Mouse (Mus musculus): ENCODE measurements around the gene Scube2. TPM values are rescaled to one million over a fixed set of nuclear protein-coding genes. Genes with fewer than 3 reads are reported as not detected.

Scube2 gene
- polyA plus RNA-seq, 1 experiment = not detected

DNA sequence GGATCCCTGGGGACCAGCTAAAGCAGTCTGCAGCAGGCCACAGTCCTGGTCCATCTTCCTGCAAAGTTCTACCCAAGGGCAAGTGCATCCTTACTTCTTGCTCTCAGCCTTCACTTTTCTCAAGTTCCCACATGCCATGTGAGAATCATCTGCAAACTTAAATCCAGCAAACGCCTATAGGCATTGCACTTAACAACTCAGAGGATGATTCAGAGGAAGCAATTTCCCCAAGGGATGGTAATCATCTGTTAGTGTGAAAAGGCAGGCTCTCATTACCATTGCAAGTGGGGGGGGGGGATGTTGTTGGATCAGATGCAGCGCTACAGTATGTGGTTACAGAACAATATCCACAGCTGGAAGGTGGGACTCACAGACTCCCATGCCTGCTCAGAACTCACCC, 70.9 kb downstream of the Scube2 start:
- Histone ChIP-seq H3K27me3 (ENCODE audit: control insufficient read depth) (peaks cover 5% of the 10 kb centered on the region), H3K36me3 (ENCODE audit: control insufficient read depth) (no peaks in the 10 kb centered on the region), H3K4me1 (ENCODE audit: control insufficient read depth) (peaks cover 5% of the 10 kb centered on the region), H3K9me3 (ENCODE audit: control insufficient read depth, low read length) (no peaks in the 10 kb centered on the region), H3K4me3 (replicated peaks) (no peak overlapping the region)
- TF ChIP-seq TAL1 (IDR thresholded peaks at IDR 0.05; ENCODE audit: low read length) (no peak), GATA1 (IDR thresholded peaks at IDR 0.05; ENCODE audit: low read length) (no peak)

- H3K36me3 ChIP-seq (ENCODE audit: control insufficient read depth) = no peaks in the 10 kb centered on the region
- peaks cover 5% of the 10 kb centered on the region for H3K4me1 ChIP-seq (ENCODE audit: control insufficient read depth)
- no peaks in the 10 kb centered on the region for H3K9me3 ChIP-seq (ENCODE audit: control insufficient read depth, low read length)
- TF ChIP-seq TAL1 (IDR thresholded peaks at IDR 0.05; ENCODE audit: low read length) (no peak), GATA1 (IDR thresholded peaks at IDR 0.05; ENCODE audit: low read length) (no peak)
- H3K4me3 ChIP-seq (replicated peaks) = no peak overlapping the region
- H3K27me3 ChIP-seq (ENCODE audit: control insufficient read depth) = peaks cover 9% of the 10 kb centered on the region
Observed at GRCm38 (mm10) chr7:109792759-109793158, 72.7 kb downstream of the Scube2 start.

GRCm38 (mm10) chr7:109790818-109791217, 74.7 kb downstream of the Scube2 start:
- TF ChIP-seq GATA1 (IDR thresholded peaks at IDR 0.05; ENCODE audit: low read length) (no peak), TAL1 (IDR thresholded peaks at IDR 0.05; ENCODE audit: low read length) (no peak)
- Histone ChIP-seq H3K4me3 (replicated peaks) (no peak overlapping the region), H3K36me3 (ENCODE audit: control insufficient read depth) (no peaks in the 10 kb centered on the region), H3K27me3 (ENCODE audit: control insufficient read depth) (peaks cover 11% of the 10 kb centered on the region), H3K9me3 (ENCODE audit: control insufficient read depth, low read length) (no peaks in the 10 kb centered on the region), H3K4me1 (ENCODE audit: control insufficient read depth) (peaks cover 5% of the 10 kb centered on the region)

DNA sequence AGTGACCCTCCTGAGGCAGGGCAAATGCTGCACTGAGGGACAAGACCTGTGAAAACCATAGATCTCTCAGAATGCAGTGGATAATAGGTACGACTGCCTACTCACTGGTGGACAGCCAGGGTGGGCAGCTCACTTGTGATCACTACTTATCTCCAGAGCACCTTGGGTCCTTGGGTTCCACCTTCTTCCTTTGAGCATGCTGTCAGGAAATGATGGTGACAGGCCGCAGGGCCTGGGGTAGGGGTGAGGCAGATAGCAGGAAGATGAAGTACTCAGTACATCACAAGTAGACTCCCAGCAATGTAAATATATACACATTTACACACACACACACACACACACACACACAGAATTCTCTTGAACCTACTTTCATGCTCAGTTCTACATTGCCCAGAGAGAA, 77.6 kb downstream of the Scube2 start:
- Histone ChIP-seq H3K9me3 (ENCODE audit: control insufficient read depth, low read length) (no peaks in the 10 kb centered on the region; the same call in 1 of the 2 replicates), H3K4me3 (replicated peaks) (no peak overlapping the region), H3K27me3 (ENCODE audit: control insufficient read depth) (peaks cover 28% of the 10 kb centered on the region), H3K36me3 (ENCODE audit: control insufficient read depth) (no peaks in the 10 kb centered on the region), H3K4me1 (ENCODE audit: control insufficient read depth) (peaks cover 3% of the 10 kb centered on the region)
- no peak for TF ChIP-seq GATA1 (IDR thresholded peaks at IDR 0.05; ENCODE audit: low read length)
- TF ChIP-seq TAL1 (IDR thresholded peaks at IDR 0.05; ENCODE audit: low read length) = no peak

GRCm38 (mm10) chr7:109783281-109783680, 82.2 kb downstream of the Scube2 start:
- peaks cover 65% of the 10 kb centered on the region for H3K27me3 ChIP-seq (ENCODE audit: control insufficient read depth)
- H3K9me3 ChIP-seq (ENCODE audit: control insufficient read depth, low read length) = peaks cover 4% of the 10 kb centered on the region
- no peak overlapping the region for H3K4me3 ChIP-seq (replicated peaks)
- no peaks in the 10 kb centered on the region for H3K36me3 ChIP-seq (ENCODE audit: control insufficient read depth)
- TF ChIP-seq TAL1 (IDR thresholded peaks at IDR 0.05; ENCODE audit: low read length) (no peak), GATA1 (IDR thresholded peaks at IDR 0.05; ENCODE audit: low read length) (no peak)
- peaks cover 20% of the 10 kb centered on the region for H3K4me1 ChIP-seq (ENCODE audit: control insufficient read depth)

- Histone ChIP-seq H3K27me3 (ENCODE audit: control insufficient read depth) (peaks cover 76% of the 10 kb centered on the region), H3K4me3 (replicated peaks) (peak within 1 kb of the TSS; percentile 67), H3K9me3 (ENCODE audit: control insufficient read depth, low read length) (peaks cover 4% of the 10 kb centered on the region), H3K4me1 (ENCODE audit: control insufficient read depth) (peaks cover 20% of the 10 kb centered on the region), H3K36me3 (ENCODE audit: control insufficient read depth) (no peaks in the 10 kb centered on the region)
- TF ChIP-seq TAL1 (IDR thresholded peaks at IDR 0.05; ENCODE audit: low read length) (no peak), GATA1 (IDR thresholded peaks at IDR 0.05; ENCODE audit: low read length) (no peak)
Observed at GRCm38 (mm10) chr7:109781470-109782203, 83.8 kb downstream of the Scube2 start, which contains the start of gene Nrip3. Gene Nrip3 (minus strand): TSS chr7:109782025.

DNA sequence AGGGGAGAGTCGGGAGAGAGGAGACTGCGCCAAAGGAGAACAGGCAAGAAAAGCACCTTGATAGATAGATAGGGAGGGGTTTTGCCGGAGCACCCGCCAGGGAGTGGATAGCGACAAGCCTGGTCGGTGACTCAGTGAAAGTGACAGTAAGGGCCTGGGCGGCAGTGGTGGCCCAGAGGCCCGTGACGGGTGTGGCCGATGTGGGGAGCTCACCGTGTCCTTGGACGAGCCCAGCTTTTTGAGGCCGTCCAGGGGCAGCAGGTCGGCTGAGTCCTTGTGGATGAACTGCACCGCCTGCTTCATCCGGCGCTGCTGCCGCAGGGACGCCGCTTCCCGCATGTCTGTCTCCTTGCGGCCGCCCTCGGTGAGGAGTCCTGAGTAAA, 84.4 kb downstream of the Scube2 start:
- Histone ChIP-seq H3K27me3 (ENCODE audit: control insufficient read depth) (peaks cover 80% of the 10 kb centered on the region), H3K4me3 (replicated peaks) (peak overlapping the region; percentile 67), H3K36me3 (ENCODE audit: control insufficient read depth) (no peaks in the 10 kb centered on the region), H3K9me3 (ENCODE audit: control insufficient read depth, low read length) (peaks cover 4% of the 10 kb centered on the region), H3K4me1 (ENCODE audit: control insufficient read depth) (peaks cover 20% of the 10 kb centered on the region)
- TF ChIP-seq TAL1 (IDR thresholded peaks at IDR 0.05; ENCODE audit: low read length) (no peak), GATA1 (IDR thresholded peaks at IDR 0.05; ENCODE audit: low read length) (no peak; the same call in 1 of the 2 replicates)

- TF ChIP-seq TAL1 (IDR thresholded peaks at IDR 0.05; ENCODE audit: low read length) (no peak), GATA1 (IDR thresholded peaks at IDR 0.05; ENCODE audit: low read length) (no peak)
- H3K36me3 ChIP-seq (ENCODE audit: control insufficient read depth) = no peaks in the 10 kb centered on the region
- H3K9me3 ChIP-seq (ENCODE audit: control insufficient read depth, low read length) = no peaks in the 10 kb centered on the region
- H3K4me3 ChIP-seq (replicated peaks) = no peak overlapping the region
- H3K27me3 ChIP-seq (ENCODE audit: control insufficient read depth) = peaks cover 7% of the 10 kb centered on the region
- peaks cover 26% of the 10 kb centered on the region for H3K4me1 ChIP-seq (ENCODE audit: control insufficient read depth)
Observed at GRCm38 (mm10) chr7:109772251-109772650, 93.2 kb downstream of the Scube2 start.

GRCm38 (mm10) chr7:109768699-109769383, 96.6 kb downstream of the Scube2 start:
- TF ChIP-seq TAL1 (IDR thresholded peaks at IDR 0.05; ENCODE audit: low read length) = no peak
- TF ChIP-seq GATA1 (IDR thresholded peaks at IDR 0.05; ENCODE audit: low read length) = no peak
- H3K4me1 ChIP-seq (ENCODE audit: control insufficient read depth) = peaks cover 38% of the 10 kb centered on the region
- H3K4me3 ChIP-seq (replicated peaks) = no peak overlapping the region

More at GRCm38 (mm10) chr7:109768699-109769383, 96.6 kb downstream of the Scube2 start:
- Histone ChIP-seq H3K9me3 (ENCODE audit: control insufficient read depth, low read length) (no peaks in the 10 kb centered on the region), H3K36me3 (ENCODE audit: control insufficient read depth) (no peaks in the 10 kb centered on the region), H3K27me3 (ENCODE audit: control insufficient read depth) (no peaks in the 10 kb centered on the region)
